Mouse (Mus musculus): ENCODE measurements around the gene Gm21974. TPM values are rescaled to one million over a fixed set of nuclear protein-coding genes. Genes with fewer than 3 reads are reported as not detected.
"Not testable (repeated sequence)": the region's sequence is repeated elsewhere in the genome, so short reads cannot be mapped to it uniquely, and the experiment has no call there.

The Gm21974 gene
- polyA plus RNA-seq, 2 experiments from 2014 or later, result not detected

- peak; percentile 53 for ATAC-seq
Measured at GRCm38 (mm10) chr7:127876041-127876466, 19.2 kb downstream of the Gm21974 start, which contains the start of gene Zfp646. Gene Zfp646 (plus strand): TSS chr7:127876221.

- ATAC-seq, result peak; percentile 55
Measured at GRCm38 (mm10) chr7:127875627-127876001, 19.6 kb downstream of the Gm21974 start.

- peak; percentile 14 for ATAC-seq
Measured at GRCm38 (mm10) chr7:127874812-127875626, 20.2 kb downstream of the Gm21974 start.

- ATAC-seq, result no peak
Measured at GRCm38 (mm10) chr7:127870136-127870821, 25.0 kb downstream of the Gm21974 start.

GRCm38 (mm10) chr7:127869149-127869810, 26.0 kb downstream of the Gm21974 start:
- ATAC-seq, result no peak

GRCm38 (mm10) chr7:127867641-127868040, 27.6 kb downstream of the Gm21974 start:
- no peak for ATAC-seq

- no peak for ATAC-seq
Measured at GRCm38 (mm10) chr7:127866434-127866833, 28.8 kb downstream of the Gm21974 start.

- no peak for ATAC-seq
Measured at GRCm38 (mm10) chr7:127858258-127858657, 37.0 kb downstream of the Gm21974 start.

GRCm38 (mm10) chr7:127850906-127851305, 44.3 kb downstream of the Gm21974 start:
- no peak for ATAC-seq

GRCm38 (mm10) chr7:127849973-127850875, 45.0 kb downstream of the Gm21974 start:
- ATAC-seq, result no peak

GRCm38 (mm10) chr7:127842001-127842718, 53.1 kb downstream of the Gm21974 start:
- peak; percentile 66 for ATAC-seq

GRCm38 (mm10) chr7:127841340-127842000, 53.8 kb downstream of the Gm21974 start:
- peak; percentile 73 for ATAC-seq

- peak; percentile 9 for ATAC-seq
Measured at GRCm38 (mm10) chr7:127840886-127841285, 54.4 kb downstream of the Gm21974 start.

GRCm38 (mm10) chr7:127840031-127840430, 55.2 kb downstream of the Gm21974 start:
- not testable (repeated sequence) for ATAC-seq

- not testable (repeated sequence) for ATAC-seq
Measured at GRCm38 (mm10) chr7:127837878-127838277, 57.4 kb downstream of the Gm21974 start.

- ATAC-seq, result no peak
Measured at GRCm38 (mm10) chr7:127837473-127837872, 57.8 kb downstream of the Gm21974 start.
